Mouse (Mus musculus) limb, embryonic 13.5 days (tissue): ENCODE measurements at regions not wholly inside any gene's neighbourhood (a gene's known extent, or its start where the extent isn't known, plus 50 kb on each side); places are given as distances from the start of the nearest gene placed in this dataset.
"Not testable (repeated sequence)": the region's sequence is repeated elsewhere in the genome, so short reads cannot be mapped to it uniquely, and the experiment has no call there.

Experiments used
- ATAC-seq: fragments of 200-750 bp; cut with Nextera tagmentation; 2 replicates; pipeline ENCODE4 v1.8.0; 2017; ENCODE audit warnings: low read depth, moderate number of reproducible peaks, moderate TSS enrichment; ENCODE audit not compliant: low FRiP score
- H3K27ac ChIP-seq: fragments of 300-500 bp; sonication (generic); 2 replicates; pipeline ENCODE4 v1.5.1; 2015; ENCODE audit warnings: inconsistent platforms, mild to moderate bottlenecking, moderate library complexity
- H3K27me3 ChIP-seq: fragments of 300-500 bp; sonication (generic); 2 replicates; pipeline ENCODE4 v1.6.1; 2015; ENCODE audit warnings: mild to moderate bottlenecking, inconsistent platforms
- H3K36me3 ChIP-seq: fragments of 300-500 bp; sonication (generic); 2 replicates; pipeline ENCODE4 v1.6.1; 2015; ENCODE audit warnings: inconsistent platforms, mild to moderate bottlenecking, moderate library complexity
- H3K4me1 ChIP-seq: fragments of 300-500 bp; sonication (generic); 2 replicates; pipeline ENCODE4 v1.6.1; 2015; ENCODE audit warnings: inconsistent platforms
- H3K4me2 ChIP-seq: fragments of 300-500 bp; sonication (generic); replicated peaks from 2 replicates; pipeline ENCODE4 v1.6.1; 2015; ENCODE audit warnings: inconsistent platforms, mild to moderate bottlenecking, moderate library complexity
- H3K4me3 ChIP-seq: fragments of 300-500 bp; sonication (generic); 2 replicates; pipeline ENCODE4 v1.5.1; 2015; ENCODE audit warnings: moderate library complexity, mild to moderate bottlenecking, inconsistent platforms
- H3K9ac ChIP-seq: fragments of 300-500 bp; sonication (generic); 2 replicates; pipeline ENCODE4 v1.6.1; 2015; ENCODE audit warnings: mild to moderate bottlenecking, inconsistent platforms
- H3K9me3 ChIP-seq: fragments of 300-500 bp; sonication (generic); 2 replicates; pipeline ENCODE4 v1.6.1; 2016; ENCODE audit warnings: inconsistent platforms
- WGBS: fragments of 180-500 bp; shearing (Covaris S2); methylation state at CpG from one replicate; pipeline ENCODE4 v1.1.7; 2015; 5-methylcytosine and 5-hydroxymethylcytosine counted together

DNA sequence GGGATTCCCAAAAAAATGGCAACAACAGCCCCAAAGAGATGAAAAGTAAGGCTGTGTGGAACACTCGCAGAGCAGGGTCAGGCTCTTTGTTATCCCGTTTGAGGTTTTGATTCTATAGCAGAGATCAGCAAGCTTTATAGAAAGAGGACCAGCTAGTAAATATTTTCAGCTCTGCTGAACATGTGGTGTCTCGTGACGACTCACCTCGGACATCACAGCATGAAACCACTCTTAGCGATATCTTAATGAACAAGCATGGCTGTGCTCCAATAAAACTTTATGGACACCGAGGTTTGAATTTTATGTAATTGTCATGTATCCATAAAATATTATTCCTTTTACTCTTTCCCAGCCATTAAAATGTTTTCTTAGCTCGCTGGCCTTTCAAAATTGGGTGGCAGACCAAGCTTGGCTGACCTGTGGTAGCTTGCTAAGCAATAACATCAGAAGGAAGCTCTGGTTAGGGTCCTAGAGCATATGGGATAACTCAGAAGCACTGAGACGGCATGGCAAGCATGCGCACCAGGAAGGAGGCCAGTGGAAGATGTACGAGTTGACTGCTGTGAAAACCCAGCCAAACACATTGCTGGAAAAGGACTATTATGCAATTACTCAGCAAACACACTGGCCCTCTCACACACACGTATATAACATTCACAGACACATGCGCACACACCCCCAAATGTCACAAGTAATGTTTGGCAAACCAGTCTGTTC is 81.4 kb upstream of the Gm12728 start:
- no peak; the same call in 1 of the 2 replicates for ATAC-seq
- no peak overlapping the region for H3K27ac ChIP-seq
- H3K27me3 ChIP-seq = no peaks in the 10 kb centered on the region
- WGBS = 27% methylated on average over 13 of the region's 13 CpGs
- H3K4me1 ChIP-seq = peaks cover 14% of the 10 kb centered on the region
- no peaks in the 10 kb centered on the region for H3K36me3 ChIP-seq
- peaks cover 5% of the 10 kb centered on the region; the same call in 1 of the 2 replicates for H3K9me3 ChIP-seq
- H3K4me3 ChIP-seq = no peak overlapping the region
- H3K4me2 ChIP-seq = no peak overlapping the region
- no peak overlapping the region for H3K9ac ChIP-seq

DNA sequence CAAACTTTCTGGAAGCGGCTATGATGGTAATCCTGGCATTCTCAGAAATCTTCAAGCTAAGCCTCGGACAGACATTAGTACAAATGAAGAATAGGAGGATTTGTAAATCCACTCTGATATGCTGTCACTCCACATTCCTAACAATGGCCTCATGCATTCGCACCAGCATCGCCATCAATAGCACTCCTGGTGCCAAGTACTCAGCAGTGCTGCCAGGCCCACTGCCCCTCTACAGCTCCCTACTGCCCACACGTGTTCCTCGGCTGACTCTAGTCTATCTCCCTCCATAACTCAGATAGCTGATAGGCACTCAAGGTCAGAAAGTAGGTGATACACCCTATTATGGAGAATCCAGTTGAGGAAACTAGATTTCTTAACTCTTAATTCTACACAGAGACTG is 75.7 kb upstream of the Gm12728 start:
- Histone ChIP-seq H3K36me3 (no peaks in the 10 kb centered on the region), H3K9ac (no peak overlapping the region), H3K27me3 (no peaks in the 10 kb centered on the region), H3K9me3 (peaks cover 8% of the 10 kb centered on the region; the same call in 1 of the 2 replicates), H3K27ac (no peak overlapping the region), H3K4me3 (no peak overlapping the region), H3K4me1 (peaks cover 6% of the 10 kb centered on the region), H3K4me2 (no peak overlapping the region)
- 88% methylated on average over 6 of the region's 6 CpGs for WGBS
- ATAC-seq = no peak

DNA sequence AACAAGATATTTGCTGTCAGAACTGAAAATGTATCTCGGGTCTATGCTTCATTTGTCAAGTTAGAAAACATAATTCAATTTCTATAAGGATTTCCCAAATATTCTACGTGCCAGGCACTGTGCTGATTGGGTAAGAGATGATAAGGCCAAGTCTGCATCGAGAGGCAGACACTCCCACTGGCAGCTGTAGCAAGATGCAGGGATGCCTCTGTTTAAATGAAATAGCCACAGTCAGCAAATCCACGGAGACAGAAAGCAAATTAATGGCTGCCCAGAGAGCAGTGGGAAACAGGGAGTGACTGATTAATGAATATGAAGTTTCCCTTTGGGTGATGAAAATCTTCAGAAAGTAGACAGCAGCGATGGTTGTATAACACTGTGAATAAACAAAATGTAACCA is 71.6 kb upstream of the Gm12728 start:
- H3K27ac ChIP-seq = no peak overlapping the region
- H3K4me3 ChIP-seq = no peak overlapping the region
- H3K9me3 ChIP-seq = peaks cover 9% of the 10 kb centered on the region
- no peaks in the 10 kb centered on the region for H3K4me1 ChIP-seq
- no peaks in the 10 kb centered on the region for H3K36me3 ChIP-seq
- no peak overlapping the region for H3K9ac ChIP-seq
- 71% methylated on average over 5 of the region's 5 CpGs for WGBS
- no peak for ATAC-seq
- no peaks in the 10 kb centered on the region for H3K27me3 ChIP-seq
- no peak overlapping the region for H3K4me2 ChIP-seq

DNA sequence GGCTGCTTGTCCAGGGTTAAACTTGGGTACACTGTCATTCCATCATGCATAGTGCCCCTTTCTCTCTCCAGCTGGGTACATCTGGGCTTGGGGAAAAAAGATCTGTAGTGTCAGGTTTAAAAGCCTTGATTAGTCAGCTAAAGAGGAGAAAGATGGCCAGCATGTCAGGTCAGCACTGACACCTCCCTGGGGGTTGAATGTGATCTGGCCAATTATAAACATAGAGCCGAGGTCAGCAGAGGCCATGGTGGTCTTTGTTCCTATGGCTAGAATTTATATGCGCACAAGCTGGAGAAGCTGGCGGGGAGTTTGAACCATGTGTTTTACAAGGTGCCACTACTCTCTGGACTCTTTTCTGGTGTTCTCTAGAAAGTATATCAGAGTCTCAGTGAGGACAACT is 61.0 kb upstream of the Gm12728 start:
- Histone ChIP-seq H3K27me3 (no peaks in the 10 kb centered on the region), H3K4me2 (no peak overlapping the region), H3K9me3 (no peaks in the 10 kb centered on the region), H3K36me3 (no peaks in the 10 kb centered on the region), H3K4me1 (no peaks in the 10 kb centered on the region), H3K27ac (no peak overlapping the region), H3K4me3 (no peak overlapping the region), H3K9ac (no peak overlapping the region)
- no peak for ATAC-seq
- WGBS = 54% methylated on average over 3 of the region's 3 CpGs

DNA sequence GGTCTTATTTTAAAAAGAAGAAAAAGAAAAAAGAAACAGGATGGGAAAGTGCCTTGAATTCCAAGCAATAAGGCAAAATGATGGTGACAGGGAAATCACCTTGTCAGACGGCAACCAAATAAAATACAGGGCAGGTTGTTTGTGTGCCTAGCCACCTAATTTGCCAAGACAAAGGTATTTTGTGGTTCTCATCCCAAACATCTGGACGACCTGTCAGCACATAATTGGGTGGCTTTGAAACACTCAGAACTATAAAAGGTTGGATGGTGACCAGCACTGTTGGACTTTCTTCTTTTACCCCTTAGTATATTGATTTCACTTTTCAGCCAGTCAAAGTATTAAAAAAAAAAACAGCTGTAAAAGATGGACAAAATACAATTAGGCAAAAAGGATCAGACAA is 58.8 kb upstream of the Gm12728 start:
- 25% methylated on average over 2 of the region's 2 CpGs for WGBS
- Histone ChIP-seq H3K9ac (no peak overlapping the region), H3K27me3 (no peaks in the 10 kb centered on the region), H3K36me3 (no peaks in the 10 kb centered on the region), H3K4me3 (no peak overlapping the region), H3K9me3 (no peaks in the 10 kb centered on the region), H3K4me2 (no peak overlapping the region), H3K27ac (no peak overlapping the region), H3K4me1 (no peaks in the 10 kb centered on the region)
- no peak for ATAC-seq

DNA sequence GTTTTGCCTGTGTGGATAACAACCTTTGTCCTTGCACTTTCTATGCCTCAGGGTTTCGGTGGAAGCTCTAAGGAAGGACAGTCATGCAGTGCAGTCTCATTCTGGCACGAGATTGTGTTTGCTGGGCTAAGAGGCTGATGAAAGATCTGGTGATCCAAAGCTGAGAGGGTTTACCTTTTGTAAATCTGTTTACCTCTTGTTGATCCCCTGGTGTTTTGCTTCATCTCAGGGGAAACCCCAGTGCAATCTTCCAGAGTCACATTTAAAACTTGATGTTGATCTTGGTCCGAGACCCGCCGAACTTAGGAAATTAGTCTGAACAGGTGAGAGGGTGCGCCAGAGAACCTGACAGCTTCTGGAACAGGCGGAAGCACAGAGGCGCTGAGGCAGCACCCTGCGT is 54.6 kb upstream of the Gm12728 start:
- not testable (repeated sequence) for H3K27ac ChIP-seq, ATAC-seq, H3K4me3 ChIP-seq, H3K4me2 ChIP-seq, H3K9ac ChIP-seq, H3K4me1 ChIP-seq, H3K9me3 ChIP-seq, H3K36me3 ChIP-seq, H3K27me3 ChIP-seq
- WGBS = 88% methylated on average over 6 of the region's 9 CpGs
